Mouse (Mus musculus) erythroblast, adult 5-6 weeks (primary cell): ENCODE measurements at regions not wholly inside any gene's neighbourhood (a gene's known extent, or its start where the extent isn't known, plus 50 kb on each side); places are given as distances from the start of the nearest gene placed in this dataset.

Experiments
- ATAC-seq: replicated peaks from 2 replicates; pipeline ENCODE4 v1.8.0; 2016; ENCODE audit warnings: moderate number of reproducible peaks, mild to moderate bottlenecking, moderate TSS enrichment, inconsistent platforms; ENCODE audit not compliant: poor library complexity, low FRiP score, severe bottlenecking

GRCm38 (mm10) chr13:34464221-34464620 lies 119.2 kb upstream of the Slc22a23 start:
- ATAC-seq = no peak

- no peak; the same call in 1 of the 2 replicates for ATAC-seq
Measured at GRCm38 (mm10) chr13:34462808-34463511, 118.0 kb upstream of the Slc22a23 start.

GRCm38 (mm10) chr13:34462206-34462807 lies 117.3 kb upstream of the Slc22a23 start:
- no peak for ATAC-seq

GRCm38 (mm10) chr13:34460969-34461368 lies 116.0 kb upstream of the Slc22a23 start:
- ATAC-seq = no peak

GRCm38 (mm10) chr13:34456051-34456450 lies 111.1 kb upstream of the Slc22a23 start:
- no peak for ATAC-seq

- no peak for ATAC-seq
Measured at GRCm38 (mm10) chr13:34446806-34447205, 101.8 kb upstream of the Slc22a23 start.

GRCm38 (mm10) chr13:34446327-34446726 lies 101.3 kb upstream of the Slc22a23 start:
- no peak for ATAC-seq

- ATAC-seq = no peak
Measured at GRCm38 (mm10) chr13:34441347-34441746, 96.4 kb upstream of the Slc22a23 start.

GRCm38 (mm10) chr13:34427527-34427926 lies 82.5 kb upstream of the Slc22a23 start:
- ATAC-seq = no peak

- ATAC-seq = no peak
Measured at GRCm38 (mm10) chr13:34424921-34425320, 79.9 kb upstream of the Slc22a23 start.

GRCm38 (mm10) chr13:34421644-34422043 lies 76.7 kb upstream of the Slc22a23 start:
- ATAC-seq = no peak

- ATAC-seq = no peak
Measured at GRCm38 (mm10) chr13:34420341-34421156, 75.6 kb upstream of the Slc22a23 start.

- no peak for ATAC-seq
Measured at GRCm38 (mm10) chr13:34419061-34419460, 74.1 kb upstream of the Slc22a23 start.

- ATAC-seq = no peak
Measured at GRCm38 (mm10) chr13:34416603-34417002, 71.6 kb upstream of the Slc22a23 start.

- ATAC-seq = no peak
Measured at GRCm38 (mm10) chr13:34414533-34414932, 69.6 kb upstream of the Slc22a23 start.

GRCm38 (mm10) chr13:34408669-34409055 lies 63.7 kb upstream of the Slc22a23 start:
- no peak for ATAC-seq

GRCm38 (mm10) chr13:34408007-34408668 lies 63.2 kb upstream of the Slc22a23 start:
- ATAC-seq = peak; percentile 78

- ATAC-seq = no peak
Measured at GRCm38 (mm10) chr13:34406291-34406690, 61.3 kb upstream of the Slc22a23 start.

GRCm38 (mm10) chr13:34402631-34403030 lies 57.6 kb upstream of the Slc22a23 start:
- ATAC-seq = no peak

- no peak for ATAC-seq
Measured at GRCm38 (mm10) chr13:34401031-34401430, 56.0 kb upstream of the Slc22a23 start.
